Mouse (Mus musculus) MEL-GATA-1-ER (cell line): ENCODE results near the gene 4933425L06Rik.

Experiments used
- DNase-seq: peaks from one replicate; pipeline ENCODE4 v3.0.0-alpha.2; 2012; ENCODE audit warnings: low read depth; ENCODE audit errors: extremely low read depth

Gene 4933425L06Rik

GRCm38 (mm10) chr13:105132776-105133175 is 50.9 kb downstream of the 4933425L06Rik start:
- DNase-seq, result no peak

GRCm38 (mm10) chr13:105134397-105134796 is 52.5 kb downstream of the 4933425L06Rik start:
- DNase-seq, result no peak

- DNase-seq, result peak; percentile 51
These were observed 58.0 kb downstream of the 4933425L06Rik start for GRCm38 (mm10) chr13:105139881-105140280.

- DNase-seq, result no peak
These were observed 64.9 kb downstream of the 4933425L06Rik start for GRCm38 (mm10) chr13:105146827-105147226.

- DNase-seq, result no peak
These were observed 66.0 kb downstream of the 4933425L06Rik start for GRCm38 (mm10) chr13:105147795-105148418.

GRCm38 (mm10) chr13:105150006-105150405 is 68.1 kb downstream of the 4933425L06Rik start:
- no peak for DNase-seq

- DNase-seq, result peak; percentile 15
These were observed 72.0 kb downstream of the 4933425L06Rik start for GRCm38 (mm10) chr13:105153955-105154354.

- no peak for DNase-seq
These were observed 83.5 kb downstream of the 4933425L06Rik start for GRCm38 (mm10) chr13:105165441-105165840.
